Mouse (Mus musculus): ENCODE results near the gene Cyp19a1.

Cyp19a1 gene

GRCm38 (mm10) chr9:54268010-54268409 is at the start of gene Cyp19a1:
TSS of gene Cyp19a1 (minus strand) at chr9:54268110.
- DNase-seq (ENCODE audit: low spot score): no peak

- DNase-seq (ENCODE audit: low spot score): no peak
These were observed 48.5 kb upstream of the Cyp19a1 start for GRCm38 (mm10) chr9:54316363-54316762.

GRCm38 (mm10) chr9:54308751-54309358 is 40.9 kb upstream of the Cyp19a1 start:
- DNase-seq (ENCODE audit: low spot score): no peak

GRCm38 (mm10) chr9:54308209-54308608 is 40.3 kb upstream of the Cyp19a1 start:
- no peak for DNase-seq (ENCODE audit: low spot score)

GRCm38 (mm10) chr9:54301255-54301654 is 33.3 kb upstream of the Cyp19a1 start:
- no peak for DNase-seq (ENCODE audit: low spot score)

GRCm38 (mm10) chr9:54299792-54300191 is 31.9 kb upstream of the Cyp19a1 start:
- no peak for DNase-seq (ENCODE audit: low spot score)

GRCm38 (mm10) chr9:54299389-54299788 is 31.5 kb upstream of the Cyp19a1 start:
- DNase-seq (ENCODE audit: low spot score): no peak

- DNase-seq (ENCODE audit: low spot score): no peak
These were observed 19.9 kb upstream of the Cyp19a1 start for GRCm38 (mm10) chr9:54287804-54288203.

- DNase-seq (ENCODE audit: low spot score): no peak
These were observed 18.5 kb upstream of the Cyp19a1 start, which contains the start of gene Gldn for GRCm38 (mm10) chr9:54286331-54286987. TSS of gene Gldn (plus strand) at chr9:54286486.

- DNase-seq (ENCODE audit: low spot score): no peak
These were observed 11.2 kb upstream of the Cyp19a1 start for GRCm38 (mm10) chr9:54279046-54279589.

- no peak for DNase-seq (ENCODE audit: low spot score)
These were observed 7.4 kb upstream of the Cyp19a1 start for GRCm38 (mm10) chr9:54275283-54275682.

GRCm38 (mm10) chr9:54270889-54271288 is 3.0 kb upstream of the Cyp19a1 start:
- no peak for DNase-seq (ENCODE audit: low spot score)

GRCm38 (mm10) chr9:54269987-54270386 is 2.1 kb upstream of the Cyp19a1 start:
- DNase-seq (ENCODE audit: low spot score): no peak

- DNase-seq (ENCODE audit: low spot score): no peak
These were observed 3.2 kb downstream of the Cyp19a1 start for GRCm38 (mm10) chr9:54264754-54265153.

GRCm38 (mm10) chr9:54244869-54245665 is 22.8 kb downstream of the Cyp19a1 start:
- DNase-seq (ENCODE audit: low spot score): no peak

GRCm38 (mm10) chr9:54227580-54227979 is 40.3 kb downstream of the Cyp19a1 start:
- DNase-seq (ENCODE audit: low spot score): no peak

- no peak for DNase-seq (ENCODE audit: low spot score)
These were observed 51.4 kb downstream of the Cyp19a1 start for GRCm38 (mm10) chr9:54216511-54216910.

GRCm38 (mm10) chr9:54214881-54215280 is 53.0 kb downstream of the Cyp19a1 start:
- DNase-seq (ENCODE audit: low spot score): no peak

GRCm38 (mm10) chr9:54194790-54195189 is 73.1 kb downstream of the Cyp19a1 start:
- DNase-seq (ENCODE audit: low spot score): no peak

- DNase-seq (ENCODE audit: low spot score): no peak
These were observed 76.5 kb downstream of the Cyp19a1 start for GRCm38 (mm10) chr9:54191435-54191834.

- no peak for DNase-seq (ENCODE audit: low spot score)
These were observed 85.4 kb downstream of the Cyp19a1 start for GRCm38 (mm10) chr9:54182484-54182883.

- no peak for DNase-seq (ENCODE audit: low spot score)
These were observed 86.6 kb downstream of the Cyp19a1 start for GRCm38 (mm10) chr9:54181330-54181729.

GRCm38 (mm10) chr9:54180216-54180615 is 87.7 kb downstream of the Cyp19a1 start:
- no peak for DNase-seq (ENCODE audit: low spot score)
